Mouse (Mus musculus) MEL-GATA-1-ER (cell line): ENCODE measurements at regions not wholly inside any gene's neighbourhood (a gene's known extent, or its start where the extent isn't known, plus 50 kb on each side); places are given as distances from the start of the nearest gene placed in this dataset.

Experiments used
- DNase-seq: peaks from one replicate; pipeline ENCODE4 v3.0.0-alpha.2; 2012; ENCODE audit warnings: low read depth; ENCODE audit errors: extremely low read depth

DNA sequence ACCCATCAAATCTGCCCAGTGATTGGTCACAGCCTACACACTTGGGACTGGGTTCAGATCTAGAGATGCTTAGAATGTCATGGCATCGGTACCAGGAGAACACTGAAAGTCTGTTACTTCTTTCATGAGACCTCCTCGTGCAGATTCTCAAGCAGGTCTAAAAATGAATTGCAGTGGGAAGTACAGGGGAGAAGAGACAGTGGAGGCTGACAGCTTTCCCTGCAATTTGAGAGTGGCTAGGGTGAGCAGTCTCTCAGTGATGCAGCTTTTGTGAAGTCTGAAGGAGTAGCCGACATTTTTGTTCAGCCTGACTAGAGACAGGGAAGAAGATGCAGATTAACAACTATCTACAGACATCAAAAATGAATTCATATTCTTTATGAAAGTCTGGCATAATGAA is 112.5 kb downstream of the Fam198b start:
- no peak for DNase-seq

DNA sequence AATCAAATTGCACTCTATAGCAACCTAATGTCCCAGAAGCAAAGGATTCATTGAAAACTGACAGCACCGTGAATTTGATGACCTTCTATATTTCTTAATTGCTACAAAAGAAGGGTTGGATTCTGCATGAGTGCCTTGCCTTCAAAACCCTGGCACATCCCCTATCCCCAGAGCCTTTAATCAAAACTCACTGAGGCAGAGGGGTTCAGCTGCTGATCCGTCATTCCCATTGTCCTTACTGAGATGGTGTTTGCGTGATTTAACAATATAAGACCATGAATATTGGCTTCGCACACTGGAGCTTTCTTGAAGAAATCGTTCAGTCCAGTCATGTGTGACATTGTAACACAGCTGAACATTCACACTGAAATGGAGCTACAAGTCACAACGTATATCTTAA is 118.0 kb downstream of the Fam198b start:
- DNase-seq: no peak

DNA sequence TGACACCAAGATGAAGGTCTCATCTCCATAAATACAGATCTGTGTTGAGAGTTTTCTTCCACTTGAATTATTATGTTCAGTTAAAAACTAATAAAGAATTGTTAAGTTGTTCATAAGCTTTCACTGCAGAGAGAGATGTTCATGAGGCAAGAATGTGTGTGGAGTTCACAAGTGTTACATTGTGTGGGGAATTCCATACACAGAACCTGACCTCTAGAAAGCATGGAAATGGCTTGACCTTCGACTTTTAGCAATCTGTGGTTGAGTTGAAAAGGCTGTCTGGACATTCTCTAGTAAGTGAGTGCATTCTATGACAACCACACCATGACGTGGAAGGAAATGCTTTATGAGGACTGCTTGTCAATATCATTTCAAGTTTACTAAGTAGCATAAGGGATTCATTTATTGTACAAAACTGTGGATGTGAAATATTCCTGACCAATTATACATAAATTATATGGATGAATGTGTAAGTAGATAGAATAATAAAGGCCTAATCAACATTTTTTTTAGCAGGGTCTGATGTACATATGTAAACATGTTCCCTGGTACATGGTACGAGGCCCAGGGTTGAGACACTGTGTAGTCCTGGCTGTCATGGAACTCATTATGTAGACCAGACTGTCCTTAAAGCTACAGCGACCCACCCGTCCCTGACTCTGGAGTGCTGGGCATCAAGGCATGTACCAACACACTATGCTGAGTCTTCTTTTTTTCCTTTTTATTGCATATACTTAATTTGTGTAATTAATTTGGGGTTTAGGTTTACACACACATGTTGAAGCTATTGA is 119.2 kb downstream of the Fam198b start:
- no peak for DNase-seq

DNA sequence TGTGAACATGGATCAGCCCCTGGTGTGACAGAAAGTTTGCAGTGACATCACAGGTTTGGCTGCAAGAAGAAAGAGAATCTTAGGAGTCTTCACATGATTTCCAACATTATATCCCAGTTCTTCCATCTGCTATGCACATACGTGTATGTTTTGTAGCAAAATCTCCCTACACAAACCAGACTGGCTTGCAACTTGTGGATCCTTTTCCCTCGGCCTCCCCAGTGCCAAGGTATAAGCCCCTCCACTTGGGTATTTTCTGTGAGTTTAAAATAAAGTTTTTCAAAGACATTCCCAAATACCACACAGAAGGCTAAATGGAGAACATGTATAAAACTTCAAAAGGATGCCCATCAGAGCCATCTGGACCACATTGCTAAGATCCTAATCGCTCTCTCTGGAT is 120.2 kb downstream of the Fam198b start:
- no peak for DNase-seq

DNA sequence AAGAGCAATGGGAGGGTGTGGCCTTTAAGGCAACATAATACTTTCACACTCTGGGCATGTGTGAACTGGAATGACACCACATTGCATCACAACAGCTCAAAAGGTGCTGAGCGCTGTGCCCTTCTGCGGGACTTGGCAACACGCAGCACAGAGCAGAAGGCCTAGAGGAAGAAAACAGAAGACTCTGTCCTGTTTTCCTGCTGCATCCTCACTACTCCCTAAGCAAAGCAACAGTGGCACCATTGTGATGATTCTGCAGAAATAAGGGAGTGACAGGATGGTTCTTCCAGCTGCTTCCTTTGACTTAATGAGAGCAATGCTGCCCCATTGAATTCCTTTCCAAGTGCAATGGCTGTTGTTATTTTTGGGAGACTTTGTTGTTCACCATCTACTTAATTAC is 120.6 kb downstream of the Fam198b start:
- no peak for DNase-seq

DNA sequence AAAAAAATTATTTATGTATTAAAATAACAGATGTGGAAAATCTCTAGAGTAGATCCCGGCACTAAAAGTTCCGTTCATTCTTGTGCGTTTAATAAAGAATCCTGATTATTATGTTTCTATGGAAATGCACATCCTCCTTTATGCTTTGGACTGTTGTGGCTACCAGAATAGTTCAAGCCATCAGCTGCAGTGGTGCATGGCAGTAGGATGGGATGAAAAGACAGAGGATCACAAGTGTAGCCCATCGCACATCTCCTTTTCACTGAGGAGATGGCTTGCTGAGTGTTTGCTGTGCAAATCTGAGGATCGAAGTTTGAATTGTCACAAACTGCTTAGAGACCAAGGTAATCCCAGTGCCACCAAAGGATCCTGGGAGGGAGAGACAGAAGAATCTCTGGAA is 121.0 kb downstream of the Fam198b start:
- no peak for DNase-seq

DNA sequence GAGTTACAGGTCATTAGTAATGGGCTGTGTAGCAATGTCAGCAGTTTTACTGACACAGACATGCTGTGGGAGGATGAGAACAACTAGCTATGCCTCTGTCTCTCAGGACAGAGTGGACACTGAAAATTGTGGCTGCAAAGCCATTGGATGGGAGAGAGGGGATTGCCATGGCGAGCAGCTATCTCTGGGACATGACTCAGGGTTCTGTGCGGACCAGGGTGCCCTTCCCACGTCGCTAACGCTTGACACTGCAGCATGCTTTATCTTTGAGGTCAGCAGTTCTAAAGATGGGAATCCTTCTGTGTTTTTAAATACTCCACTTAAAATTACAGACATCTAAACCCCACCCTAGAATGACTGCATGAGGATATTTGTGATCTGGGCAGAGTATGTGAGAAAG is 121.9 kb downstream of the Fam198b start:
- DNase-seq: no peak

DNA sequence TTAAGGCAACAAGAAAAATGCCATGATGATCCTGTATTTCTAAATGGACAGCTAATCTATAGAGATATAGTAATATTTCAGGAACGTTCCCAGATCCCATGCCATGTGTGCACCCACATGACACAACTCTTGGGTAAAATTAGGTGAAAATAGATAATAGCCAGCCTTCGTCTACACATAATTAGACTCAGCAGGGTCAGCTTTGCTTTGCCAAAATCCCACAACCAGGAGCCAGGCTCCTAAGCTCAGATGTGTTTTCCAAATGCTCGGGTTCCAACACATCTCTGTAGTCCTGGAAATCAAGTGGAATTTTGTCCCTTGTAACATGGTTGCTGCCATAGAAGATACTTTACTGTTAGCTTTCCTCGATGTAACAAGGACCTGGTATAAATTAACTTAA is 122.7 kb downstream of the Fam198b start:
- DNase-seq: no peak

DNA sequence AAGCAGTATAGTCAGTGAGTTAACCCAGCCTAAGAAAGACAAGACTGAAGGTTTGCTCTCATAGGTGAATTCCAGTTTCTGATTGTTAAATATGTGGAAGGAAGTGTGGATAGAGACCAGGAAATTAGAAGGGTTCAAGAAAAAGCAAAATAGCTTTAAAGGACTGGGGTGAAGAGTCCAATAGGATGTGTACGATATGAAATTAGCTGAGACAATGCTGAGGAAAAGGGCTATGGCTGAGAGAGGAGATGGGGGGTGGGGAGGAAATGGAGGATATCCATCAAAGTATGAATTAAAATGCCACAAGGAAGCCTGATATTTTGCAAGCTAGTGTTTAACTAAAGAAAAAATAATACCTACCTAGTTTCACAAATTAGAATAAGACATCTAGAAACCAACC is 124.9 kb downstream of the Fam198b start:
- no peak for DNase-seq

DNA sequence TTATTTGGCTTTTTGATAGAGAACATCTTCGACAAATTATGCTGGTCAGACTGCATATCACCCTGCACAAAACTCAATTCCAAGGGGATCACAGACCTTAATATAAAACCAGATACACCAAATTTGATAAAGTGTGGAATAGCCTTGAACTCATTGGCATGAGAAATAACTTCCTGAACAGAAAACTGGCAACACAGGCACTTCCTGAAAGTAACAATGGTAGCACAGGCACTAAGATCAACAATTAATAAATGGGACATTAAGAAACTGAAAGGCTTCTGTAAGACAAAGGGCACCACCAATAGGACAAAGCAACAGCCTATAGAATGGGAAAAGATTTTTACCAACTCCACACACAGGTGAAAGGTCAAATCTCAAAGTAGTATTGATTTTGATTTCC is 141.5 kb downstream of the Fam198b start:
- DNase-seq: no peak

DNA sequence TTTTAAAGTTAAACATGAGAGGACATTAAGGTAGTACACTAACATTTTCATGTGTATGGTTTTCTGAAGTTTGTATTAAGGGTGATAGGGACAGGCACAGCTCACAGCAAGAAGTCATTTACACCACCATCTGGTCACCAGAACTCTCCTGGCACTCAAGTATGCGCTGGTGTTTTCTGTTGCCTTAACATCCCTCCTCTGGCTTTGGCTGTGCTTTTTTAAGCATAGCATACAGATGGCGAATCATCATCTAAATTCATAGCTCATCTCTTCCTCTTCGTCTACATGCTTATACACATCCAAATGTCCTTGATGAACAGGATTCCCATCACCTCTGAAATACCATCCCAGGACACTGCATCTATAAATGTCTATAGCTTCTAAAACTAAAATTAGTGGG is 148.7 kb downstream of the Fam198b start:
- no peak for DNase-seq

DNA sequence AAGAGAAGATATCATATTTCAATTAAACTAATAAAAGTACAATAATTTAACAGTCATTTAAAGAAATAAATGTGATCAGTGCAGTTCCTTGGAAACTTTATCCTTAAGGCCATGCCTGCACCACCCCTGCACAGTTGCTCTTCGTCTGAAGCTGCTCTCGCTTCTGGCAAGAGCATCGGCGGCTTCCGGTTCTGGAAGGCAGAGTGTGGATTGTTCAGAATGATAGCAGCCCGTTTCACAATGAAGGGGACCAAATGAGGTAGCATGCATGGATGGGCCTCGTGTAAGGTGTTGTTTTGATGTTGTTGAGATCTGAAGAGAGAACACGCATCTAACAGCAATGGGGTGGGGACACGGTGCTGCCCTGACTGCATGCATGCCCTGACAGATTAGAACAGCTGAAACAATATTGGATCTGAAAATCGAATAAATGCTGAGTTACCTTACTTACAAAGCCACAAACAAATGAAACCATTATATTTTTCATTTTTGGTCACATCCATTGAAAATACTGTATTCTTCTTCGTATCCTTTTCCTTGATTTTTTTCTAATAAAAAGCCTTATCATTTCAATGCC is 154.3 kb downstream of the Fam198b start:
- DNase-seq: no peak

DNA sequence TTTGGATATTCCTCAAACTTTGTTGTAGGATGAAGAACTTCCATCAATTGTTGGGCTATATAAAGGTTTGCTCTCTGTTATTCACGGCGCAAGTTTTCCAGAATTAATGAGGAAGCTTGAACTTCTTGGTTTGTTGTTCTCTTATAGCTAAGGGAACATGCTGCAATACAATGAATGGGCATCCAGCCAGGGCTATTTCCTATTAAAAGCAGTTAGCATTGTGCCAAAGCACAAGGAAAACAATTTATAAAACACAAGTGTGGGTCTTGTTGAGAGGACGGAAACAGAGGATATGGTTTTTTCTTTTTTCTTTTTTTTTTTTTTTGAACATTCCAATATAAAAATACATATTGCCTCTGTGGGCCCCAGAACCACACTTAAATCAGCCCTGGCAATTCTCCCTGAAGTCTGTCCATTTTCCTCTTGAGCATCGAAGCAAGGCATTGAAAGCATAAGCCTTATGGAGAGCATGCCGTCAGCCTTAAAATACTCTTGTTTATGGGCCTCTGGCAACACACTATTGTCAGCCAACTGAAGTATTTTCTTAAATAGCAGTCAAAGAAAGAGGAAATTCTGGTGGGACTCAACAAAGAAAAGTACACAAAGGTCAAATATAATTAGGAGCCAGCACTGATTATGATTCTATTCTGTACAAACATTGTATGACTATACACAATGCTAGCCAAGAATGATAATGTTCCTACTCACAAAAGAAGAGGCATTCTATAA is 158.6 kb downstream of the Fam198b start:
- DNase-seq: no peak

DNA sequence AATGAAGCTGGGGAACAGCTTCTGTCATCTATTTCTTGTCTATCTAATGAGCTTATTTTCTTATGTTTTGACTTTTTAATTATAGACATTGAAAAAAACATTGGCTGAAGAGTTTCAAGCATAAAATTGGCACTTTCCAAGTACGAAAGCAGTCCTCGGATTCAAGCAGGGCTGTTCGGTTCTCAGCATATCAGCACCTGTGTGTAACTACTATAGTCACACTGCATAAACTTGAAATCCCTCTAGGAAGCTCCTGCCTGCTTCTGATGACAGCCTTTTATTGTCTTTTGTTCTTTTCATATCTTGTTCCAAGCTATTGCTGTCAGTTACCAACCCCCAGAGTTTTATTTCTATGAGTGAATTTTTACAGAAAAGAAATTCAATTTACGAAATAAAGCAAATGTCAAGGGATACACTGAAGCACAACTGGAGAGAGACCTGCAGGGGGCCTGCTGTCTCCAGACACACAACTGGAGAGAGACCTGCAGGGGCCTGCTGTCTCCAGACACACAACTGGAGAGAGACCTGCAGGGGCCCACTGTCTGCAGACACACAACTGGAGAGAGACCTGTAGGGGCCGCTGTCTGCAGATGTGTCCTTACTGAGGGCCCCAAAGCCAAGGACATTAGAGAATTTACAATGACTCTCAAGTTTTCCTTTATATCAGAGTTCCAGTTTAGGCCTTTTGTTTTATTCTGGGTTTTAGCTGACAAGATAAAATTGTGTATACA is 165.3 kb downstream of the Fam198b start:
- DNase-seq: no peak

DNA sequence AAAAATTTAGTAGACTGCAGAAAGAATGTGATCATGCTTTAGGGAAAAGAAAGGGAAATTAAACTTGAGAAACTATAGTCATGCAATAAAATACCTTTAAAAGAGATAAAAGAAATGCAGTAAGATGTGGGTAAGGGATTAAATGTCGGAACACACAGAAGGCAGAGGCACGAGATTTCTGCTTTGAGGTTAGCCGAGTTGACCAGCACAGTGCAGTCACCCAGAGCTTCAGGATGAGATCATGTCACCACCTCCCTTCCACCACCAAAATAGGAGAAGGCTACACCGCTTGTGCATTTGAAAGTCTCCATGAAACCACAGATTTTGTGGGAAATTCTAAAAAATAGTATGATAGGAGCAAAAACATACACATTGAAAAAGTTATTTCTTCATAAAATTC is 166.6 kb downstream of the Fam198b start:
- DNase-seq: no peak

DNA sequence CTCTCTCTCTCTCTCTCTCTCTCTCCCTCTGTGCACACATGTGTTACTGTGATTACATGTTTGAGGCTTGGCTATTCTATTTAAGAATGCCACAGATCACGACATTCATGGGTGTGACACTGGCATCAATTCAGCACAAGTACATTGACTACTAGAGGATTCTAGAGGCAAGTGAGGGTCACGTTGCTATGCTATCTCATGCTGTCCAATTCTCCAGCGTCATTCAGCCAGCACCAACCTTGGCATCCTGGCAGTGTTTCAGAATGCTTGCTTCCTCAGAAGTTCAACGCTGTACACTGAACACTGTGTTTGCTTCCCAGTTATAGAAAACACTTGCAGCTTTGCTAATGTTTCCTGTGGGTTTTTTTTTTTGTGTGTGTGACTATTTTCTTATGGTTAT is 167.6 kb downstream of the Fam198b start:
- DNase-seq: peak; percentile 10

DNA sequence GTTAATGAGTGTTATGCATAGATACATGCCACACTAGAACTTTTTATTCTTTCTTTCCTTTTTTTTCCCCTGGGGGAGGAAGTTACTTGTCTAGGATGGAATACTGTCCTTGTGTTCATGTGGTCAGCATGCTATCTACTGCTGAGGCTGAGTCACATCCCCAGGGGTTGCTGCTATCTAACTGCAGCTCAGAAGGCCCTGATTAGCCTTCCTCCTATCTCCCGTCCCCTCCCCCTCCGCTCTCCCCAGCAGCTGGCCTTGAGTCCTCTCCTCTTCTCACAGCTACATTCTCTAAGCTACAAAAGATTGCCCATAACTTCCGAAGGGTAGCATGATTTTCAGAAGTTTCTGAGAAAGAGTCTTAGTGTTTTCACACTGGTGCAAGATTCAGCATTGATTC is 168.5 kb downstream of the Fam198b start:
- DNase-seq: peak; percentile 28

DNA sequence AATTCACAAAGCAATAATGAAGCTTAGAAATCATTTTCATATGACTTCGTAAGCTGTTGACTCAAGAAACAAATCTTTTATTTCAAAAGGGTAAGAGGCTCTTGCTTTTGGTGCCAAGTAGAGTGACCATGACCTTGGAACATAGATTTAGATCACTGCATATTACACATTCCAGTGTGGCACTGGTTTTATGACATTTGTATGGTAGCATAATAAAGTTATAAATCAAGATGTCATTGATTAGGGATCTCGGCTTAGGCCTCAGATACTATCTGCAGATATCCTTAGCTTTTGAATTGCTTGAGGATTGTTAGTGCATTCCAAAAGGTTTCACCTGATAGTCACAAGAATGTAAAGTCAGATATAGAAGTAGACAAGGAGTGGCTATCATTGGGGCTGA is 169.1 kb downstream of the Fam198b start:
- DNase-seq: no peak

DNA sequence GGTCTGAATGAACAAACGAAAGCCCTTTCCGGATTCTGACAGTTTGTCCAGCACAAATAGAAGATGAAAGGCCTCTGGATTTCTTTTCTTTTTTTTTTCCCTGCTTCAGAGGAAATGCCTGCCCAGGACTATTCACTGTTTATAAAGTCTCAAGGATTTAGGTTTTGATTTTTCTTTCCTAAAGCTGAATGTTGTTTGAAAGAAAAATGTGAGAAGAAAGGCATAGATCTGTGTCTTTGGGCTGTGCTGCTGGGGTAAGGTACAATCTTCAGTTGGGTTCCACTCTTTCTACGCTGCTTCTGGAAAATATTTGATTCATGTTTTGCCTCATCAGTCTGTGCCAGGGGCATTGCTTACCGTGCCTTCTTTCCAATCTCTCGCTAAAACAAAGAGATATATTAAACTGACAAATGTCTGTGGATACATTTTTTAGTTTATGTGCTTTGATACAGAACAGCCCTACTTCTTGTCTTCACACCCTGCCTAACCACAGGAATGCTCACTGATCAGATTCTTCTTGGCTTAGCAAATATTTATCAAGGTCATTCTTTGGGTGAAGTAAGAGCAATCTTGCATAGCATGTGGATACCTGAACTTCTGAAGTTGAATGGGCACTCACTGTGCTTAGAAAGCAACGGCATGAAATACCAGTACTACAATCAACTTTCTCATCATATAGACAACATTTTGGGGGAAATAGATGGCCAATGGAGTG is 172.5 kb downstream of the Fam198b start:
- no peak for DNase-seq

DNA sequence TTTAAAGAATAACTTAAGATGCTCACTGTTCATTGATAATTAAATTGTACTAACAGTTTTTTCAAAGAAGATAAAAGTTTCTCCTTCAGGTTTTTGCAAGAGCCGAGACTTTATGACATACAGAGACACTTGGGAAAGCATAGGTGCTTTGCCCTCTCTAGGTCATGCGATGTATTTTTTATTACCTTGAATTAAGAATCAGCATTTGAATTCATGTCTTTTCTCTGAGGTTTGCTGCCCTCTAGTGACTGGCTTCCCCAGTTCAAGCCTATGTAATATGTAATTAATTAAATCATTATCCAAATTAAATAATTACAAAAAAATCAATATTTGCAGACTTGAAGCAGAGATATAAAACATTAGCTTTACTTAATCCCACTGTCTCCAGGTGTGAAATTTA is 174.4 kb downstream of the Fam198b start:
- peak; percentile 66 for DNase-seq

DNA sequence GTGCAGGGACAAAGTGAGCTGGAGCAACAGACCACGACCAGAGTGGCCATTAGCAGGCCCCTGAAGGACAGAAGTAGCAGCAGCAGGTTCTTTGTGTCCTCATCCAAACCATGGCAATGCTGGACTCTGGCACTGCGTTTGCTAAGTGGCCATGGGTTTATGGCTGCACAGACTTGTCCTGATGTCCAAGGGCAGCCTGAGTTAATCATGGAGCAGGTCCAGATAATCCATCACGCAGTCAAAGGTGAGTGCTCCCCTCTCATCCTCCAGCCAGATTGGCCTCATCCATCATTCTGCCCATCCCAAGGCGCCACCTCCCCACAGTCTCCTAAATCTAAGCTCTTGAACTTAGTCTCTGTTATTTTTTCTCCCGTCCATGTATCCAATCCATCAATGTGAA is 186.4 kb downstream of the Fam198b start:
- DNase-seq: no peak
